Mouse (Mus musculus): ENCODE data around the gene Gng8.

Gng8 gene

GRCm38 (mm10) chr7:16891641-16892351, at the start of gene Gng8:
Gene Gng8 (plus strand): TSS chr7:16891786.
- ATAC-seq (ENCODE audit: insufficient number of reproducible peaks, low FRiP score, low TSS enrichment), result peak; percentile 59

DNA sequence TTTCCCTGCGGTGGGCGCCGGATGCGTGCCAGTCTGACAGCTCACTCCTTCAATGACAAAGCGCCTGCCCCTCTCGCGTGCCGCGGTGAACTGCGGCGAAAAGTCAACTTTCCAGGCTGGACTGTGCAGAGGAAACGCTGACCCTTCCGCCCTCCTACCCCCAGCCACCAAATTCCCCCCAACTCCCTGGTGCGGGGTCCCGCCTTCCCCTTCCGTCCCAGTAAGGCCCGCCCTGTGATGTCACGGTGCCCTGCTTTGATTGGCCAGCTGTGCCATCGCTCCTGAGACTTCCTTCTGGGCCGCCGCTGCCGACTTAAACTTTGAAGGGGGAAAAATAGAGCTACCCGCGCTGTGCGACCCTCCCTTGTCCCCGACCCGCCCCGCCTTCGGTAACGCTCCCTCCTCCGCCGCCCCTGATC, 48.9 kb upstream of the Gng8 start, which contains the start of gene Prkd2:
TSS of gene Prkd2 (plus strand) at position 258 of the 419 bp plus-strand sequence.
- peak; percentile 69 for ATAC-seq (ENCODE audit: insufficient number of reproducible peaks, low FRiP score, low TSS enrichment)

DNA sequence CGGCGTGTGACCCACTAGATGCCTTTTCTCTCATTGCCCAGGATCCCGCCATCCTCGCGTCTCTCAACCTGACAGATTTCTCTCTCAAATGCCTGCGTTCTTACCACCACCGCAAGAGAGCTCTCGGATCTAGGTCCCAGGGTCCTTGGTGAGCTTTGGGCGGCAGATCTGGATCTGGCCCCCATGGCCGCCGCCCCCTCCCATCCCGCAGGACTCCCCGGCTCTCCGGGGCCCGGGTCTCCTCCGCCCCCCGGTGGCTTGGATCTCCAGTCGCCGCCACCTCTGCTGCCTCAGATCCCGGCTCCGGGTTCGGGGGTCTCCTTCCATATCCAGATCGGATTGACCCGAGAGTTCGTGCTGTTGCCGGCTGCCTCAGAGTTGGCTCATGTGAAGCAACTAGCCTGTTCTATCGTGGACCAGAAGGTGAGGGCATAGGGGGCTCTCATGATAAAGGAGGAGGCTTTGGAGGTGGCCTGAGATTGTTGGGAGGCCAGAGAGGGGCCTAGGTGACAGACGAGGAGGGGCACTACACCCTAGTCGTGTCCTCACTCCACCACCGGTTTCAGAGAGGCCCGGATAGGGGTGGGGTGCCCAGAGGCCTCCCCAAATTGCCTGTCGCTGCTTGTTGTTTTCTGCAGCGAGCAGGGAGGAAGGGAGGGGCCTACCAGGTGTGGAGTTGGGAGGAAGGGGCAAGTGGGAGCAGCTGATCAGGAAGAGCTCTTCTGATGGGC, 48.0 kb upstream of the Gng8 start:
- ATAC-seq (ENCODE audit: insufficient number of reproducible peaks, low FRiP score, low TSS enrichment), result no peak

- no peak for ATAC-seq (ENCODE audit: insufficient number of reproducible peaks, low FRiP score, low TSS enrichment)
Measured at GRCm38 (mm10) chr7:16844696-16845071, 46.9 kb upstream of the Gng8 start.

DNA sequence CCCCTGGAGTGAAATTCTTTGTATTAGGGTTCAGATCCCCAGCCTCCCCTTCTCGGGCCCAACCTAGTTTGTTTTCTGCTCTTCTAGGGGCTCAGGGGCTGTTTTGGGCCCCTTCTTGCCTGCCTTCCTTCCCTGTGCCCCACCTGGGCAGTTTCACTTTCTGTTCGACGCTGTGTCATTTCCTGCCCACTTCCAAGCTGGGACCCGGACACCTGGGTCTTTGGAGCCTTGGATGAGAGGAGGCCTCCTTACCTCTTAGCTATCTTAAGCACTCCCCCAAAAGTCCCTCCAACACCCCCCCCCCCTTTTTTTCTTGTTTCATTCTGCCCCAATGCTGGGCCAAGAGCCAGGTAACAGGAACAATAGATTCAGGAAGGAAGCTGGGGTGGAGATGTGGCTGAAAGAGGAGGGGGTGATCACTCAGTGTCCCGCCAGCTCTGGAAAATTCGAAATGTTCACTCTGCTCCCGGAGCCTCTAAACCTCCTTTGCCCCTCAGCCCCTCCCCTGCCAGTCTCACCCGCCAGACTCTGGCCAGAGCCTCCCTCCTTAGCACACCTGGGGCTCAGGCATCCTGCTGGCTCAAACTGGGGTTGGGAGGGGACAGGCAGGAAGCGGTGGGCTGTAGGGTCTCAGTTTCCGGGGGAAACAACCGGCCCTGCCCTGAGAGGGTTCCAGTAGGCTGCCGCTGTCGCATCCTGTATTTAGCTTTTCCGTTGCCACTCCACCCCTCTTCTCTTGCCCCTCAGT, 46.3 kb upstream of the Gng8 start:
- ATAC-seq (ENCODE audit: insufficient number of reproducible peaks, low FRiP score, low TSS enrichment), result no peak

DNA sequence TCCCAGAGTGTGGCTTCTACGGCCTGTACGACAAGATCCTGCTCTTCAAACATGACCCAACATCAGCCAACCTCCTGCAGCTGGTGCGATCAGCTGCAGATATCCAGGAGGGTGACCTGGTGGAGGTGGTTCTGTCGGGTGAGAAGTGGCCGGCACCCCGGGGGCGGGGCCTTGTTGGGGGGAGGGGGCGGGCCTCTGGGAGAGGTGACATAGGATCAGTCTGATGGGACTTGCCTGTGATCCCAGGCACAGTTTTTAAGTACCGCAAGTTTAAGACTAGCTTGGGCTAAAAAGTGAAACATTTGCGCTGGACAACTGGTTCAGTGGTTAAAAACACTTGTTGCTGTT, 45.8 kb upstream of the Gng8 start:
- ATAC-seq (ENCODE audit: insufficient number of reproducible peaks, low FRiP score, low TSS enrichment), result no peak

- ATAC-seq (ENCODE audit: insufficient number of reproducible peaks, low FRiP score, low TSS enrichment), result no peak
Measured at GRCm38 (mm10) chr7:16846775-16847174, 44.8 kb upstream of the Gng8 start.

GRCm38 (mm10) chr7:16847507-16847906, 44.1 kb upstream of the Gng8 start:
- ATAC-seq (ENCODE audit: insufficient number of reproducible peaks, low FRiP score, low TSS enrichment), result no peak

DNA sequence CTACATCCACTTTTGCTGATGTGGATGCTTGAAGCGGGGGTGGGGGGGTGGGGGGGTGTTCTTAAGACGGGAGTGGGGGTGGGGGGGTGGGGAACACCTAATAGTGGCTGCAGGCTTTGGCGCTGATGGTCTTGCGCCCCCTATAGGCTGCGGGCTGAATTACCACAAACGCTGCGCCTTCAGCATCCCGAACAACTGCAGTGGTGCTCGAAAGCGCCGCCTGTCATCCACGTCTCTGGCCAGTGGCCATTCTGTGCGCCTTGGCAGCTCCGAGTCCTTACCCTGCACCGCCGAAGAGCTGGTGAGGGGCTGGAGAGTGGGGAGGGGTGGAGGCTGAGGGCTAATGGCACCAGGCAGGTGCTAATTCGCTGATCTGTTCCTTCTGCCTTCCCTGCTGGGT, 43.0 kb upstream of the Gng8 start:
- peak; percentile 55; the same call in 1 of the 2 replicates for ATAC-seq (ENCODE audit: insufficient number of reproducible peaks, low FRiP score, low TSS enrichment)

DNA sequence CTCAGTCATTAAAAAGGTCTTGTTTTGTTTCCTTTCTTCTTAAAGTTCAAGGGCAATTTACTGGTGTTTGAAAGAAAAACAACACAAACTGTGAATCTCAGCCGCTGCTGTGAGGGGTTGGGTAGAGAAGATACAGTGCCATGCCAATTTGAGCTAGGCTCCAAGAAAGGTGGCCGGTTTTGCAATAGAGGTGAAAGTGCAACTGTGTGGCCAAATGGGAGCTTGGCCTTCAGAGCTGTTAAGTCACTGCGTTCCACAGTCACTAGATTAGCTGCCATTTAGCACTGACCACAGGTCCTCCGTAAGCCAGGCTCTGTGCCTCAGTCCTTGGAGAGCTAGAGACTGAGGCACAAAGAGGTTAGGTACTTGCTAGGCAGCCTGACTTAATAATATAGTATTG, 40.0 kb upstream of the Gng8 start:
- no peak for ATAC-seq (ENCODE audit: insufficient number of reproducible peaks, low FRiP score, low TSS enrichment)

DNA sequence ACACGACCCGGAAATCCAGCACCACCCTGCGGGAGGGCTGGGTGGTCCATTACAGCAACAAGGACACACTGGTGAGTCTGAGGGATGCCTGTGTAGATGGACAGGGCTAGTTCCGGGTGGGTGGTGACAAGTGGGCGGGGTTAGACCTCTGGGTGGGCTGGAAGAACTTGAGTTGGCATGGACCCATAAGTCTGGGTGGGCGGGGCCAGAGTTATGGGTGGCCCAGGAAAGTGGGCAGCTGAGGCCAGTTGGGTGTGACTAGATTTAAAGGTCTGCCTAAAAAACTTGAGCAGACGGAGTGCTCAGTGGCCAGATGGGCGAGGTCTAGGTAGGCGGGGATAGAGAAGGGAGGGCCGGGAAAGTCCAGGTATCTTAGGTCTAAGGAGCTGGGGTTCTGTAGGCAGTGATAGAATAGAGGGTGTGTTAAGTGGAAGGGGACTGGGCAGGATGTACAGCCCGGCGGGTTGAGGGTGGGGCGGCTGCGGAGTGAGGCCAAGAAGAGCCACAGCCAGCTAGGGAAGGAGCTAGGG, 38.2 kb upstream of the Gng8 start:
- no peak for ATAC-seq (ENCODE audit: insufficient number of reproducible peaks, low FRiP score, low TSS enrichment)

GRCm38 (mm10) chr7:16858336-16858735, 33.2 kb upstream of the Gng8 start:
- ATAC-seq (ENCODE audit: insufficient number of reproducible peaks, low FRiP score, low TSS enrichment), result no peak; the same call in 1 of the 2 replicates

DNA sequence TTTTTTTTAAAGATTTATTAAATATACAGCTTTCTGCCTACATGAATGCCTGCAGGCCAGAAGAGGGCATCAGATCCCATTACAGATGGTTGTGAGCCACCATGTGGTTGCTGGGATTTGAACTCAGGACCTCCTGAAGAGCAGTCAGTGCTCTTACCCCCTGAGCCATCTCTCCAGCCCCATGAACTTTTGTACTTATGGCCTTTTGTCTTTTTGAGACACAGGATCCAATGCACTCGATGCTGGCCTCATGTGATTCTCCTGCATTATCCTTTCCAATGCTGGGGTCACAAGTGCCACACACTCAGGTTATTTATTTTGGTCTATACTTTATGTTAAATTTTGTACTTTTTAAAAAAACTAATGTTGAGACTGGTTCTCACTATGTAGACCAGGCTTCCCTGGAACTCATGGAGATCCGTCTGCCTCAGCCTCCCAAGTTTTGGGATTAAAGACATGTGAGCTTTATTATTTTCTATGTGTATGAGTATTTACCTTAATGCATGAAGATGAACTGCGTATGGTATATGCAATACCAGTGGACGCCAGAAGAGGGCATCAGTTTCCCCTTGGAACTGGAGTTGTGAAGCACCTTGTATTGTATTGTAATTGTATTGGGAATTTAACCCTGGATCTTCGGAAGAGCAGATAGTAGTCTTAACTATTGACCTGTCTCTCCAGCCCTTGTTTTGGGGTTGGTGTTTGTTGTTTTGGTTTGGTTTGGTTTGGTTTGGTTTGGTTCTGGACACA, 31.5 kb upstream of the Gng8 start:
- ATAC-seq (ENCODE audit: insufficient number of reproducible peaks, low FRiP score, low TSS enrichment), result no peak

DNA sequence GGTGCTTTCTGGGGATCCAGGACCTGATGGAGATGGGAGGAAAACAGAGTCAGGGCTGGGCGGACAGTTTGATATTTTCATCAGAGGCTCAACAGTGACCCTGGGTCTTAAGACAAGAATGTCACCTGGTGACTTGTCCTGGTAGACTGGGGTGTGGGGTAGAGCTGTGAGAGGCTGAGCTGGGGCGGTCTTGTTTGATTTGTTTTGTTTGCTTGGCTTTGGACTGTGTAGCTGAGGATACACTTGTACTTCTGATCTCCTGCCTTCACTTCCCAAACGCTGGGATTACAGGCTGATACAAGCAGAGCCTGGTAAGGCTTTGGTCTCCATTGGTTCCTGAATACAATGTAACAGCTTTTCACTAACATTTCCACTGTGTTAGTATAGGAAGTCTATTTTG, 24.1 kb upstream of the Gng8 start:
- ATAC-seq (ENCODE audit: insufficient number of reproducible peaks, low FRiP score, low TSS enrichment), result no peak

GRCm38 (mm10) chr7:16869497-16869896, 22.1 kb upstream of the Gng8 start:
- ATAC-seq (ENCODE audit: insufficient number of reproducible peaks, low FRiP score, low TSS enrichment), result peak; percentile 99

- ATAC-seq (ENCODE audit: insufficient number of reproducible peaks, low FRiP score, low TSS enrichment), result no peak
Measured at GRCm38 (mm10) chr7:16871600-16871999, 20.0 kb upstream of the Gng8 start.

DNA sequence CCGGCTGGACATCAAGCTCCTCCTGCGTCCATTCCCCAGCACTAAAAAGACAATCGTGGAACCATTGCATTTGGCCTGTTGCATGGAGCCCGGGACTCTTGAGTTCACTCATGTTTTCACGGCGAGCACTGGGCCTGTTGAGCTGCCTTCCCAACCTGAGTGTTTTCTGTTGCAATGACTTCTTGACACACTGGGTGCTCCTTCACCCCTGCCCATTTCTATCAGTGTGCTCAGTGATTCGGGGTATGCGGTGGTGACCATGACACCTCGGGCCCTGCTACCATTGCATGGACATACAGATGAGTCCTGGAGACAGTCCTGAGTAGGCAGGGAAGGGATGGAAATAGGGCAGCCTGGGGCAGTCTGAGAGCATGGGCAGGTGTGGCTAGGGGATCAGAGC, 19.1 kb upstream of the Gng8 start:
- ATAC-seq (ENCODE audit: insufficient number of reproducible peaks, low FRiP score, low TSS enrichment), result no peak

GRCm38 (mm10) chr7:16873392-16873791, 18.2 kb upstream of the Gng8 start:
- no peak for ATAC-seq (ENCODE audit: insufficient number of reproducible peaks, low FRiP score, low TSS enrichment)

GRCm38 (mm10) chr7:16874190-16874589, 17.4 kb upstream of the Gng8 start:
- no peak for ATAC-seq (ENCODE audit: insufficient number of reproducible peaks, low FRiP score, low TSS enrichment)

DNA sequence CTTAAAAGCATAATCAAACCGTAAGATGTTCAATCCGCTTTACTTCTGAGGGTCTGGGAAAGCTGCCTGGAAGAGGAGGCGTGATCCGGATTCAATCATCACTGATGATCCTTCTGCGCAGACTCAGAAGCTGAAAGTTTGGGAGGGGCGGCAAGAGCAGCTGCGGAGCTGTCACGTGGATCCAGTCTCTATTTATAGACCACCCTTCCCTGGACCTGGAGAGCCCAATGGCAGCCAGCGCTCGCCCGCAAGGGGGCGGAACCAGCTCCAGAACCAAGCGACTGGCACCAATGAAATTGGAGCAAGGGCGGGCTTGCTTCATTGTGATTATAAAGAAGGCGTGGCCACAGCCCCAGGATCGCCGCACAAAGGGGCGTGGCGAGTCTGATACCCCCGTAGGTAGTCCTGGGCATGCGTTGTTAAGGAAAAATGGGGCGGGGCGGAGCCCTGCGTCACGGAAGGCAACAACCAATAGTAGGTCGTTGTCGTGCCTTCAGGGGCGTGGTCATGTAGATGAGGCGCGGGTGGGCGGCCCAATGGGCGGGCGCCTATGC, 16.8 kb upstream of the Gng8 start:
- peak; percentile 90 for ATAC-seq (ENCODE audit: insufficient number of reproducible peaks, low FRiP score, low TSS enrichment)

- no peak for ATAC-seq (ENCODE audit: insufficient number of reproducible peaks, low FRiP score, low TSS enrichment)
Measured at GRCm38 (mm10) chr7:16875310-16875325, 16.5 kb upstream of the Gng8 start, which contains the start of gene Dact3. Gene Dact3 (plus strand): TSS chr7:16875317.

Data from cerebellum, adult (tissue).